ENCODE assay signal across 8 mouse cellular contexts in the genomic region with DNA sequence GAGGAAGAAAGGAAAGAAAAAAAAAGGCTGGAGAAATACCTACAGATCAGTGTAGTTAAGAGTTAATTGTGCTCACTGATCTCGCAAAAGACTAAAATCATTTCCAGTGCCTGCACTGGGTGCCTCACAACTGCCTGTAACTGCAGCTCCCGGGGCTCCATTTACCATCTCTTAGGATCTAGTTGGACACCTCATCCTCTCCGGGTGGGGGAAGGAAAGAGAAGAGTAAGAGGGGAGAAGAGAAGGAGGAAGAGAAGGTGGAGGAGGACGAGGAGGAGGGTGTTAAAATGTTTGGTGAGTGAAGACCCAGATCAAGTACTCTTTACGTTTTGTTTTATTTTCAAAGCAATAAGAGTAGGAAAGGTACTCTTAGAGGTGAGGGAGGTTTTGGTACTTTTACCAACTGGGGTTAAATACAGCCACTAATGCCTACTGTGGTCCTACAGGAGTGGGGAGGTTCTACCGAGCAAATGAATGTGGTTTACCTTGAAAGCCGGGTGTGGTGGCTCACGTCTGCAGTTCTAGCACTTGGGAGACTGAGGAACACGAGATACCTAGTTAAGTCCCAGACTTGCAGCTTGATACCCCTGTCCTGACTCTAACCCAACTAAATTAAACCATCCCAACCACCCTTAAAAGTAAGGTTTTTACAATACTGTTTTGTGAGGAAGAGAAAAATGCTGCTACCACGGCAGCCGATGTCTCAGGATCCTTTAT. TPM values are rescaled to one million over a fixed set of nuclear protein-coding genes. Genes with fewer than 3 reads are reported as not detected.
A peak's percentile ranks its signal among the peaks of the same experiment; 100 is the strongest.
DNase-seq lines count a peak whose midpoint lies in the region; ATAC-seq lines count a peak whose summit lies in the region.

No protein-coding gene starts in this region.

- no peak for DNase-seq in frontal cortex, adult 2 months (ENCODE audit: extremely low spot score in 1 of 2, low spot score in 1 of 2)
- no peak for DNase-seq in embryonic facial prominence, embryonic 11.5 days (ENCODE audit: low spot score)
- no peak for DNase-seq in intestine, embryonic 14.5 days (ENCODE audit: low spot score)
- no peak for DNase-seq in spleen, postnatal 4 days (ENCODE audit: low spot score in 2 of 2)
- DNase-seq in embryo, embryonic 11 days, result no peak

- H3K9me3 ChIP-seq in embryonic facial prominence, embryonic 11.5 days (replicated peaks; ENCODE audit: control insufficient read depth, low read length), result no peaks in the 10 kb centered on the region
- H3K9me3 ChIP-seq in intestine, embryonic 14.5 days (ENCODE audit: control insufficient read depth, low read length), result no peaks in the 10 kb centered on the region
- H3K9me3 ChIP-seq in midbrain, embryonic 15.5 days, result no peaks in the 10 kb centered on the region

- H3K4me1 ChIP-seq in embryonic facial prominence, embryonic 11.5 days (ENCODE audit: control insufficient read depth, insufficient read depth, low read length), result no peaks in the 10 kb centered on the region
- peaks cover 18% of the 10 kb centered on the region for H3K4me1 ChIP-seq in intestine, embryonic 14.5 days (replicated peaks; ENCODE audit: control insufficient read depth, insufficient read depth, low read length)
- peaks cover 22% of the 10 kb centered on the region for H3K4me1 ChIP-seq in midbrain, embryonic 15.5 days

- H3K4me3 ChIP-seq in embryonic facial prominence, embryonic 11.5 days (ENCODE audit: low read depth, low read length), result peak overlapping the region; percentile 87
- peak overlapping the region; percentile 89 for H3K4me3 ChIP-seq in intestine, embryonic 14.5 days (ENCODE audit: low read depth, low read length)
- peak overlapping the region; percentile 93 for H3K4me3 ChIP-seq in midbrain, embryonic 15.5 days

- H3K4me2 ChIP-seq in embryonic facial prominence, embryonic 11.5 days (ENCODE audit: low read depth, low read length), result peak overlapping the region; percentile 62
- peak overlapping the region; percentile 88 for H3K4me2 ChIP-seq in intestine, embryonic 14.5 days (ENCODE audit: low read length)
- peak overlapping the region; percentile 64 for H3K4me2 ChIP-seq in midbrain, embryonic 15.5 days

- H3K36me3 ChIP-seq in embryonic facial prominence, embryonic 11.5 days (replicated peaks; ENCODE audit: control insufficient read depth, insufficient read depth, low read depth, low read length), result no peaks in the 10 kb centered on the region
- no peaks in the 10 kb centered on the region for H3K36me3 ChIP-seq in intestine, embryonic 14.5 days (ENCODE audit: control insufficient read depth, insufficient read depth, low read length)
- no peaks in the 10 kb centered on the region for H3K36me3 ChIP-seq in midbrain, embryonic 15.5 days (replicated peaks)

- no peaks in the 10 kb centered on the region for H3K27me3 ChIP-seq in embryonic facial prominence, embryonic 11.5 days (ENCODE audit: control insufficient read depth, insufficient read depth, low read length)
- H3K27me3 ChIP-seq in intestine, embryonic 14.5 days (replicated peaks; ENCODE audit: control insufficient read depth, insufficient read depth, low read length), result no peaks in the 10 kb centered on the region
- no peaks in the 10 kb centered on the region for H3K27me3 ChIP-seq in midbrain, embryonic 15.5 days (replicated peaks)

- peak overlapping the region; percentile 65 for H3K9ac ChIP-seq in embryonic facial prominence, embryonic 11.5 days (replicated peaks; ENCODE audit: low read length)
- peak overlapping the region; percentile 88 for H3K9ac ChIP-seq in intestine, embryonic 14.5 days (ENCODE audit: low read length)
- H3K9ac ChIP-seq in midbrain, embryonic 15.5 days, result peak overlapping the region; percentile 87

- H3K27ac ChIP-seq in embryonic facial prominence, embryonic 11.5 days (replicated peaks; ENCODE audit: low read depth, low read length), result no peak overlapping the region
- no peak overlapping the region; the same call in 1 of the 2 replicates for H3K27ac ChIP-seq in intestine, embryonic 14.5 days (ENCODE audit: low read depth)
- 0 out of 2 replicates have a peak overlapping the region, but pooled peaks have one; percentile 35 for H3K27ac ChIP-seq in midbrain, embryonic 15.5 days

- WGBS in embryonic facial prominence, embryonic 11.5 days, result 9% methylated on average over 11 of the region's 11 CpGs
- 4% methylated on average over 11 of the region's 11 CpGs for whole genome bisulfite sequencing in intestine, embryonic 14.5 days
- 14% methylated on average over 11 of the region's 11 CpGs for WGBS in midbrain, embryonic 15.5 days

- peak; percentile 58 for ATAC-seq in frontal cortex, adult (ENCODE audit: low TSS enrichment)
- ATAC-seq in CD4-positive, CD25-positive, alpha-beta regulatory T cell, adult 4 months, result peak; percentile 27
- no peak for ATAC-seq in embryonic facial prominence, embryonic 11.5 days (replicated peaks; ENCODE audit: insufficient number of reproducible peaks, low FRiP score, low TSS enrichment, low read depth)
- ATAC-seq in intestine, embryonic 14.5 days (replicated peaks; ENCODE audit: low FRiP score, low TSS enrichment, low read depth), result peak; percentile 17; the same call in 1 of the 2 replicates
- ATAC-seq in midbrain, embryonic 15.5 days (replicated peaks), result peak; percentile 48

RNA-seq across cellular contexts. Expression of gene Atg5, which starts 0.6 kb away (rescaled TPM):
- 19.0 and 19.3 TPM in 2 replicates for polyA plus RNA-seq in frontal cortex, adult 2 months (2012; rRNA removed)
- 10 to 100 TPM; 54.0 to 68.1 TPM for polyA plus RNA-seq in CD4-positive, CD25-positive, alpha-beta regulatory T cell, adult 4 months (2017; shearing (Covaris generic))
- 58.4 and 65.4 TPM in 2 replicates for polyA plus RNA-seq in embryonic facial prominence, embryonic 11.5 days (2014; fragmentation: Nextera tagmentation; extraction: Ambion mirVana)
- polyA plus RNA-seq in intestine, embryonic 14.5 days (2014; fragmentation: Nextera tagmentation; extraction: Ambion mirVana), result 46.5 and 52.0 TPM in 2 replicates
- polyA plus RNA-seq in midbrain, embryonic 15.5 days (2015; fragmentation: Nextera tagmentation; extraction: Ambion mirVana), result 44.9 and 45.7 TPM in 2 replicates
